Mouse (Mus musculus) small intestine, adult 2 months (tissue): Measurements from ENCODE around the gene Cacng5. TPM values are rescaled to one million over a fixed set of nuclear protein-coding genes. Genes with fewer than 3 reads are reported as not detected.

Experiments used
- H3K27ac ChIP-seq: fragments of 200-500 bp; 2 replicates; pipeline ENCODE4 v1.5.1; 2012; ENCODE audit warnings: low read depth, low read length, control low read depth, inconsistent platforms; ENCODE audit not compliant: insufficient read depth
- H3K27me3 ChIP-seq: fragments of 200-500 bp; 2 replicates; pipeline ENCODE4 v1.6.1; 2012; ENCODE audit warnings: mild to moderate bottlenecking, moderate library complexity, low read length, inconsistent platforms; ENCODE audit not compliant: control insufficient read depth, insufficient read depth
- H3K36me3 ChIP-seq: fragments of 200-500 bp; 2 replicates; pipeline ENCODE4 v1.6.1; 2012; ENCODE audit warnings: mild to moderate bottlenecking, low read length, control low read depth, inconsistent platforms; ENCODE audit not compliant: control insufficient read depth, insufficient read depth
- H3K4me1 ChIP-seq: fragments of 200-500 bp; 2 replicates; pipeline ENCODE4 v1.6.1; 2012; ENCODE audit warnings: low read length, inconsistent platforms, mixed read lengths; ENCODE audit not compliant: control insufficient read depth, insufficient read depth, insufficient read length
- H3K4me3 ChIP-seq: fragments of 200-500 bp; 2 replicates; pipeline ENCODE4 v1.5.1; 2012; ENCODE audit warnings: low read depth, mild to moderate bottlenecking, control low read depth, inconsistent platforms, low read length, moderate library complexity
- CTCF ChIP-seq: fragments of 200-500 bp; IDR thresholded peaks from 2 replicates; pipeline ENCODE4 v1.5.1; 2012; ENCODE audit warnings: low read depth, mild to moderate bottlenecking, control low read depth, inconsistent platforms, low read length, moderate library complexity, mixed read lengths; ENCODE audit not compliant: insufficient replicate concordance, insufficient read length; ENCODE audit errors: extremely low read depth
- POLR2A ChIP-seq: fragments of 200-500 bp; IDR thresholded peaks from 2 replicates; pipeline ENCODE4 v1.6.1; 2012; ENCODE audit warnings: low read depth, mild to moderate bottlenecking, control low read depth, inconsistent platforms, low read length, moderate library complexity
- WGBS: fragments of 180-500 bp; shearing (Covaris S2); methylation state at CpG from one replicate; pipeline ENCODE4 v1.1.7; 2018; 5-methylcytosine and 5-hydroxymethylcytosine counted together
- polyA plus RNA-seq: library from polyadenylated mRNA; depleted of rRNA; stranded (reverse); fragments of >200 nt; gene quantifications from 2 replicates; pipeline ENCODE4 v1.2.3, GENCODE M21; 2012; rRNA removed

Gene Cacng5
- polyA plus RNA-seq, 1 experiment = 0.05 TPM

DNA sequence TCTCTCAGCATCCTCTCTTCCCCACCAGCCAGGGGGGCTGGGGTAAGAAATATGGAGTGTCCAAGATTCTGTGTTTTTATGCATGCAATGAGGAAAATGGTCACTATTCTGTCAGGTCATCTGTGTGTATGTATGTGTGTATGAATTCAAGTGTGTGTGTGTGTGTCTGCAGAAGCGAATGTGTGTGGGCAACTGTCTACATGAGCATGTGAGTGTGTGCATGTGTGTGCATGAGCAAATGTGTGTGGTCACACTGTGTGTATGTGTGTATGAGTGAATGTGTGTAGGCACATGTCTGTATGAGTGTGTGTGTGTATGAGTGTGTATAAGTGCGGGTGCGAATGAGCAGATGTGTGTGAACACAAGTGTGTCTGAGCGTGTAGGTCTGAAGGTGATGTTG, 55.0 kb downstream of the Cacng5 start:
- TF ChIP-seq POLR2A (no peak), CTCF (no peak)
- Histone ChIP-seq H3K36me3 (no peaks in the 10 kb centered on the region), H3K4me3 (no peak overlapping the region), H3K27me3 (no peaks in the 10 kb centered on the region), H3K4me1 (no peaks in the 10 kb centered on the region), H3K27ac (no peak overlapping the region)
- 97% methylated on average over 4 of the region's 4 CpGs for WGBS

GRCm38 (mm10) chr11:107859288-107859687, 55.6 kb downstream of the Cacng5 start:
- no peak overlapping the region for H3K4me3 ChIP-seq
- TF ChIP-seq CTCF = peak; percentile 73; the same call in 1 of the 2 replicates
- TF ChIP-seq POLR2A = no peak
- 11% methylated on average over 7 of the region's 7 CpGs for WGBS
- no peaks in the 10 kb centered on the region for H3K4me1 ChIP-seq
- no peaks in the 10 kb centered on the region for H3K36me3 ChIP-seq
- H3K27ac ChIP-seq = no peak overlapping the region
- no peaks in the 10 kb centered on the region for H3K27me3 ChIP-seq

DNA sequence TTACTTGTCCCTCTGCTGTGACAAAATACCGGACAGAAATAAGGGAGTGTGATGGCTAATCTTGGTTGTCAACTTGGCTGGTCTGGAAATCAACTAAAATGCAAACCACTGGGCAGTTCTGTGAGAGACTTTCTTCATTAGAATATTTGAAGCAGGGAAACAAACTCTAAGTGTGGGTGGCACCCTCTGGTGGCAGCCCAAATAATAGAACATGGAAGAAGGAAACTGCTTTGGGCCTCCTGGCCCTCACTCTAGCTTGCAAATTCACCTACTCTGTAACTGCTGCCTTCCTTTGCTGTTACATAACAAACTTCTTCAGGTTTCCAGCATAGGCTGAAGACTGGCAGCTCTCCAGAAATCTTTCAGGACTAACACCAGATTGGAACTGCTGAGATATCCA, 61.8 kb downstream of the Cacng5 start:
- no peaks in the 10 kb centered on the region for H3K36me3 ChIP-seq
- TF ChIP-seq CTCF (no peak), POLR2A (no peak)
- H3K4me1 ChIP-seq = no peaks in the 10 kb centered on the region
- H3K27me3 ChIP-seq = no peaks in the 10 kb centered on the region
- no peak overlapping the region for H3K4me3 ChIP-seq
- no peak overlapping the region for H3K27ac ChIP-seq
- WGBS = 44% methylated on average over 1 of the region's 1 CpGs

DNA sequence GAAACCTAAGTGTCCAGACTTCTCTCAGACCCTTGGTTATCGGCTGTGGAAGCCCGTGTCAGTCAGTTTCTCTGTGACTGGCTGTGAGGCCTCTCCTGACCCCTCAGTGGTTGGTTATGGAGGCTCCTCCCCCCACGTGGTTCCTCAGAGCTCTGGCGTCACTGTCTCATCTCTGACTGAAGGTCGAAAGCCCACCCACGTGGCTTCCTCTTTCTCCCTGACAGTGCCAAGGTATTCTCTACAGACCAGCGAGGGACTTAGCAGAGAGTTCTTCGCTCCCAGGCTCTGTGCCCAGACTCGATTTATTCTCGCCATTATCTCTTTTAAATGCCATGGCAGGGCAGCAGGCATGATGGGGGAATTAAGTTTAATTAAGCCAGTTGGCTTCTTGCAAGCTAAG, 65.2 kb downstream of the Cacng5 start:
- Histone ChIP-seq H3K4me3 (no peak overlapping the region), H3K27ac (no peak overlapping the region), H3K36me3 (no peaks in the 10 kb centered on the region), H3K27me3 (no peaks in the 10 kb centered on the region), H3K4me1 (no peaks in the 10 kb centered on the region)
- 34% methylated on average over 10 of the region's 10 CpGs for WGBS
- TF ChIP-seq CTCF (no peak), POLR2A (no peak)

GRCm38 (mm10) chr11:107844175-107844574, 70.7 kb downstream of the Cacng5 start:
- 88% methylated on average over 1 of the region's 1 CpGs for WGBS
- H3K27ac ChIP-seq = no peak overlapping the region
- TF ChIP-seq POLR2A (no peak), CTCF (no peak)
- H3K36me3 ChIP-seq = no peaks in the 10 kb centered on the region
- no peaks in the 10 kb centered on the region for H3K27me3 ChIP-seq
- no peak overlapping the region for H3K4me3 ChIP-seq
- no peaks in the 10 kb centered on the region for H3K4me1 ChIP-seq

- no peak overlapping the region for H3K4me3 ChIP-seq
- 58% methylated on average over 7 of the region's 7 CpGs for whole genome bisulfite sequencing
- no peak overlapping the region for H3K27ac ChIP-seq
These were observed 81.4 kb downstream of the Cacng5 start for GRCm38 (mm10) chr11:107833351-107834040.

More at GRCm38 (mm10) chr11:107833351-107834040, 81.4 kb downstream of the Cacng5 start:
- Histone ChIP-seq H3K27me3 (no peaks in the 10 kb centered on the region), H3K4me1 (no peaks in the 10 kb centered on the region), H3K36me3 (no peaks in the 10 kb centered on the region)
- TF ChIP-seq CTCF = no peak

Other genes with a start within 250 kb of the Cacng5 start
- 0.15 TPM in 1 of 2 replicates, not detected in the other for gene Cacng1, start 198.5 kb downstream of the Cacng5 start, polyA plus RNA-seq
- gene Cacng4, start 120.5 kb downstream of the Cacng5 start, polyA plus RNA-seq = 0.18 and 0.24 TPM in 2 replicates